Mouse (Mus musculus) Muller cell, postnatal 12 days (primary cell): ENCODE measurements at regions not wholly inside any gene's neighbourhood (a gene's known extent, or its start where the extent isn't known, plus 50 kb on each side); places are given as distances from the start of the nearest gene placed in this dataset.
A peak's percentile ranks its signal among the peaks of the same experiment; 100 is the strongest.

Experiments
- DNase-seq: peaks from one replicate; pipeline ENCODE4 v3.0.0-alpha.2; 2015; ENCODE audit errors: inconsistent ontology term

DNA sequence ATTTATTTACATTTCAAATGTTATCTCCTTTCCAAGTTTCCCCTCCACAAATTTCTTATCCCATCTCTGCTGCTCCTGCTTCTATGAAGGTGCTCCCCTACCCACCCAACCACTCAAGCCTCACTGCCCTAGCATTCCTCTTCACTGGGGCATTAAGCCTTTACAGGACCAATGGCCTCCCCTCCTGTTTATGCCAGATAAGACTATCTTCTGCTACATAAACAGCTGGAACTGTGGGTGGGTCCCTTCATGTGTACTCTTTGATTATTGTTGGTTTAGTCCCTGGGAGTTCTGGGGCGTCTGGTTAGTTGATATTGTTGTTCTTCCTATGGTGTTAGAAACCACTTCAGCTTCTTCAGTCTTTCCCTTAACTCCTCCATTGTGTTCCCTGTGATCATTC is 1164.1 kb upstream of the Got2 start:
- DNase-seq, result no peak

DNA sequence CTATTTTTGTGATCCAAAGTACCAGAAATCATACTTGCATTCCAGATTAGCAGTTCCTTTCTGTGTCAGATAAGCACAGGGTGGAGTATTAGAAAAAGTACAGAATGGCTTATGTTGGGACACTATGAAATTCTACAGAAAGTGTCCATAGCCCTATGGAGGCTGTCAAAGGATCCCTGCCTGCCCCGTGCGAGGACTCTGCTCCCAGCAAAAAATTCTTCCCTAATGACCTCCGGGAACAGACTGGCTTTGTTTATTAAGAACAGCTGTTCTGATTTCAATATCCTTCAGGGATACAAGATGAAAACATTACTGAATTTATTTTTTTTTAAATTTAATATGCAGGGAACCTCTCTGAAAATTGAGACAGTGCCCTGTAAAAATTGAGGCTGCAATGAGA is 1151.4 kb upstream of the Got2 start:
- no peak for DNase-seq

DNA sequence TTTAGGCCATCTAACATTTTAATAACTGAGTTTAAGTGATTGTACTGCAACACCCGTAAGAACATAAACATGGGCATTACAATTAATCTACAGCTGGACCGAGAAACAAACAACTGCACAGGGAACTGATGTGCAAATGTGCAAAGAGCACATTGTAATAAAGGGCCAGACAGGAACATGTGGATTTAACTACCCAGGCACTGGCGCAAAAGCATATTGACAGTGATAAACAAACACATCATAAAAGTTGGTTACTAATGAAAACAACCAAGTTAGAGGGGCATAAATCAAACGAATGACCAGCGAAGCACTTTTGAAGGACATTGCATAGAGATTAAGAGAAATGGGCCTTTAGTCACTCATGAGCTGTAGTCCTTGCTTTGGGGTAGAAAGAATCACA is 1150.5 kb upstream of the Got2 start:
- DNase-seq, result no peak

DNA sequence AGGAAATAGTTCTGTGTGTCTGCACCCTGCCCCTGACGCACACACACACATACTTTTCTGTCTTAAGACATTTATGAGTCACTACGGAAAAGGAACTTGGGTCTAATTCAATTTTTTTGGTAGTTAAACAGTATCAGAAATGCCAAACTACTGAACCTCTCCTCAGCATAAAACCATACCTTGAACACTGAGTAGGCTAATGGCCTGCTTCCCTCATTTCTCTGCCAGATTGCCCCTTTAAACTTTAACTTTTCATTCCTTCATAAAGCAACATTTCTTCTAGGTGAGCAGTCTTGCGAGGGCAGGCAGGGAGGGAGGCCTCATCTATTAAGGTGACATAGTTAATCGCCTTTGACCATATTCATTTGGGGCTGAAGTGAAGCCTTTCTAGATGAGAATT is 1143.8 kb upstream of the Got2 start:
- no peak for DNase-seq

DNA sequence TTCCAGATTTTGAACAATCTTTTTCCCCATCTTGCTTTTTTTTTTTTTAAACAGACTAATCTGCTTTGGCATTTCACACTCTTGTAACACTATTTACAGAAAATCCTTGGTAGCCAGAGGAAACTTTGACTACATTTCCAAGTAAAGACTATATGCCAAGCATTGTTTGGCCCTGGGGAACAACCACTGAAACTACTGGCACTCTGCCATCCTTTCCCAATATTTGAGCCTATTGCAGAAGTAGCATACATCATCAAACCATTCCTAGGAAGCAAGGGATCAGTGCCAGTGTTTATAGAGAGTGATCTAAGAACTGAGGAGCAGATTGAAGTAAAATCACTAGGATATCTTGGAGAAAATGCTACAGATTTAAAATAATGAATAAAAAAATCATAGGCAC is 1127.2 kb upstream of the Got2 start:
- DNase-seq, result no peak

DNA sequence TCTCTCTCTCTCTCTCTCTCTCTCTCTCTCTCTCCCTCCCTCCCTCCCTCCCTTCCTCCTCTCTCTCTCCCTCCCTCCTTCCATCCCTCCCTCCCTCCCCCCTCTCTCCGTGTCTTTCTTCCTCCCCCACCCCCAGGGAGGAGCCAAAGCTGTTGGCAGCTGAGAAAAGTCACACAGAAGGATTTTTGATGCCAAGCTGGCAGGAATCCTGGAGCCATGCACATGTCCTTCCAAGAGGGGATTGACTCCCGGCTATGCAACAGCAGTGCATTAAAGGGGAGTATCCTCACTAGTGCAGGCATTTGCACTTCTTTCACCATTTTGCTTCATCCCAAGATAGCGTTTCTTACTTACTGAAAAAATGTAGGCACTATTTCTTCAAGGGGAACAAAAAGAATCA is 1115.8 kb upstream of the Got2 start:
- peak; percentile 21 for DNase-seq

DNA sequence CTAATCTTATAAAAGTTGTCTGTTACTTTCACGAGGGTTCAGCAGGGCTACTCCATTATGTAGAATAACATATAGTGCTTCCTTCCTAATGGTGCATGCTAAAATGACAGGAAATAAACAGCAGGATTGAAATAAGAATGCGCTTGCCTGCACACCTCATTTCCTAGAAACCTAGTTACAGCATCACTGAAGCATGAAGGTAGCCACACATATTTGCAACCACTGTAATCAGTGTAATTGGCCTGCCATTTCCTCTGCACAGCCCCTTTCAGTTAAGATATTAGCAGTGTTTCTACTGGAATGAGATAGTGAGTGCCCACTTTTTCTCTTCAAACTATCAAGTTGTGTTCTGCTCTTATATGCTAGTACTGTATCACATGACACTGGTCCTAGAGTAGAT is 1094.8 kb upstream of the Got2 start:
- no peak for DNase-seq
